Mouse (Mus musculus): ENCODE measurements at regions not wholly inside any gene's neighbourhood (a gene's known extent, or its start where the extent isn't known, plus 50 kb on each side); places are given as distances from the start of the nearest gene placed in this dataset.

GRCm38 (mm10) chr19:59717813-59718483, 225.5 kb downstream of the Rab11fip2 start:
- no peak for DNase-seq (ENCODE audit: inconsistent age in 2 of 2, low spot score in 1 of 2)

DNA sequence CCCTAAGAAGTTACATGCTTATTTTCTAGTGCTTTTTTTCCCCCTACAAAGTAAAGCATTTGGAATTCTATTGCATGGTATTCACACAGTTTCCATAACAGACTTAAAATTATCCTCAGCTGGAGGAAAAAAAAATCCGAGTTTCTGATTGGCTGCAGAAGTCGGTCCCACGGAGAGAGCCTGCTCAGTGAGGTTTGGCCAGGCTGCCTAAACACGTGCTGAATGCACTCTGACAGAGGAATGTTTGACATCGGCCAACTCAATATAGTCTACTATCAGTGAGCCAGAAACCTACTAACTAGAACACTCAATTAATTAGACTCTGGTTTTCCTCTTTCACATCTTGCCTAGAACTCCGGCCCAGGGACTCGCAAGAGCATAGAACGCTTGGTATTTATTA, 204.9 kb downstream of the Rab11fip2 start:
- no peak for DNase-seq (ENCODE audit: inconsistent age in 2 of 2, low spot score in 1 of 2)

DNA sequence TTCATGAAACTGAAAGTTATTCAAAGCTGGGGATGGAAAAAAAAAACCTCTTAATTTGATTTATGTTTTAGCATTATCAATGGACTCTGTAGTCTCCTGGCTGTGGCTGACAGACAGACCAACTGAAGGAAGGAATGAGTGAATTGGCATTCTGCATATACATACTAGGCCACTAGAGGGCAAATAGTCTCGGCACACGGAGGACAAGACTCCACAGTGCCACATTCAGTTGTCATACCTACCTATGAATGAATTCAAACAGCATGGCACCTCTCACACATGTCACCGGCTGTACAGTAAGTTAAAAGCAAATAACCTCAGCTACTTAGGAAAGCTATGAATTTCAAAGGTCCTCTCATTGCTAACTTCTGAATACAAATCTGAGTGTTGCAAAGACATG, 200.5 kb downstream of the Rab11fip2 start:
- peak; percentile 7 to 57 for DNase-seq (ENCODE audit: inconsistent age in 2 of 2, low spot score in 1 of 2)

- no peak for DNase-seq (ENCODE audit: inconsistent age in 2 of 2, low spot score in 1 of 2)
Measured at GRCm38 (mm10) chr19:59761218-59761617, 182.2 kb downstream of the Rab11fip2 start.

GRCm38 (mm10) chr19:59784401-59785046, 158.9 kb downstream of the Rab11fip2 start:
- DNase-seq (ENCODE audit: inconsistent age in 2 of 2, low spot score in 1 of 2) = no peak

GRCm38 (mm10) chr19:59831304-59831703, 112.2 kb downstream of the Rab11fip2 start:
- no peak for DNase-seq (ENCODE audit: inconsistent age in 2 of 2, low spot score in 1 of 2)

GRCm38 (mm10) chr19:59837138-59837537, 106.3 kb downstream of the Rab11fip2 start:
- no peak for DNase-seq (ENCODE audit: inconsistent age in 2 of 2, low spot score in 1 of 2)

DNA sequence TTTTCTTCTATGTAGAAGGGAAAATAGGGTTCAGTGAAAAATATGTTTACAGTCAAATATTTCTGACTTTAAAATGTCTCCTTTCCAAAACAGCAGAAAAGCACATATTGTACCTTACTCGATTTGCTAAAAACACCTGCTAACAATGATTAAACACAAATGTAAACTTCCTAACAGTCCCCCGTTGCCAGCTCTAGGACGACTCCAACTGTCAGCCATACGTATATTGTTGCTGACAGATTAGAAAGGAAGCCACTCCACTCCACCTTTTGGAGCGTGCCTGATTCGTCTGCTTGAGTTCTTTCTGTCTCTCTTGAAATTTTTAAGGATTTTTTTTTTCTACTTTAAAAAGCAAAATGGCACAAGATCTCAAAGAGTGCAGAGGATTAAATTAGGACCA, 105.8 kb downstream of the Rab11fip2 start:
- DNase-seq (ENCODE audit: inconsistent age in 2 of 2, low spot score in 1 of 2) = no peak

- peak; percentile 18 to 74 for DNase-seq (ENCODE audit: inconsistent age in 2 of 2, low spot score in 1 of 2)
Measured at GRCm38 (mm10) chr19:59844270-59844669, 99.2 kb downstream of the Rab11fip2 start.

GRCm38 (mm10) chr19:59846807-59847206, 96.6 kb downstream of the Rab11fip2 start:
- no peak for DNase-seq (ENCODE audit: inconsistent age in 2 of 2, low spot score in 1 of 2)

DNA sequence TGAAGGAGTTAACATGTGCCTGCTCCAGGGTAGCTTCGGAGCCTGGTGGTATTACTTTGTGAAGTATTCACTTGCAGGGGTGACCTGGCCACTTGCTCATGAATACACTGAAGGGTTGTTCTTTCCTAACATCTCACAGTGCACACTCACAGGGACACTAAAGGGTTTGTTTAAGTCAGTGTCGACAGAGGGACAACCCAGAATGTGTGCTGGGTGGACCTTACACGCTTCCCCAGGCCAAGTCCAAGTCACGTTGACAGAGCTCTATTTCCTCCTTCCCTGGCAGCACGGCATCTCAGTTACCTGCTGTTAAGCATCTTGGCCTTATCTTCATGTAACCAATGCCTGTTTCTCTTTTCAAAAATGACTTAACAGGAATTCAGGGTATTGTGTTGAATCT, 92.8 kb downstream of the Rab11fip2 start:
- no peak for DNase-seq (ENCODE audit: inconsistent age in 2 of 2, low spot score in 1 of 2)

GRCm38 (mm10) chr19:59852011-59852738, 91.3 kb downstream of the Rab11fip2 start:
- no peak for DNase-seq (ENCODE audit: inconsistent age in 2 of 2, low spot score in 1 of 2)

Measured in adrenal gland, adult (tissue).